8 mouse cellular contexts compared by ENCODE assay signal in the genomic region with DNA sequence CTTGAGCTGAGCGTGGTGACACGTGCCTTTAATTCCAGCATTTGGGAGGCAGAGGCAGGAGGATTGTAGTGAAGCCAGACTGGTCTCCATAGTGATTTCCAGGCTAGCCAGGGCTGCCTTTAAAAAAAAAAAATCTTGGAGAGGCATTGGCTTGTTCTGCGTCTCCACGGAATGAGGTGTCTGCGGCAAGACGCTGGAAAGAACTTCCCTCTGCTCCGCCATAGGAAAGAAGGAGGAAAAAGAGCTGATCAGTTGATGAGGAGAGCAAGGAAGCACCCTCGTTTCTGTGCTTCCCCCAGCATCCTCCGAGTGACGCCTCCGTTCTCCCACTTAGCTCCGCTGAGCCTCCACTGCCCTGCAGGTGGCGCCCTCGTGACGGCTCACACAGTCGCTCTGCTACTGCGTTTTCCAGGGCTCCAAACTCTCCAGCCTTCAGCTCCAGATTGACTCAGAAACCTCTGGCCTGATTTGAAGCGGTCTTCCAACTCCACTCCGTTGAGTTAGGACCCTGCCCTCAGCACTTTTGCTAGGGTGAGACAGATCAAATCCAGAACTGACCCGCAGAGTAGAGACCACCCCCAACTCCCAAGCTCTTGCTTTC. TPM values are rescaled to one million over a fixed set of nuclear protein-coding genes. Genes with fewer than 3 reads are reported as not detected.
DNase-seq lines count a peak whose midpoint lies in the region; ATAC-seq and TF ChIP-seq lines count a peak whose summit lies in the region.

No protein-coding gene starts in this region.

- H3K4me2 ChIP-seq in heart, embryonic 14.5 days (ENCODE audit: low read length), result peak overlapping the region; percentile 50
- no peak overlapping the region for H3K4me2 ChIP-seq in liver, embryonic 13.5 days
- H3K4me2 ChIP-seq in neural tube, embryonic 11.5 days (ENCODE audit: low read depth), result peak overlapping the region; percentile 29
- H3K4me2 ChIP-seq in stomach, embryonic 16.5 days (ENCODE audit: low read depth, low read length), result peak overlapping the region; percentile 38; the same call in 1 of the 2 replicates

- H3K9ac ChIP-seq in heart, embryonic 14.5 days (ENCODE audit: low read length), result no peak overlapping the region
- H3K9ac ChIP-seq in liver, embryonic 13.5 days, result no peak overlapping the region
- no peak overlapping the region for H3K9ac ChIP-seq in neural tube, embryonic 11.5 days (ENCODE audit: low read length)
- 0 out of 2 replicates have a peak overlapping the region, but pooled peaks have one; percentile 13 for H3K9ac ChIP-seq in stomach, embryonic 16.5 days (ENCODE audit: low read length)

- no peak for ATAC-seq in heart, embryonic 14.5 days (ENCODE audit: insufficient number of reproducible peaks, insufficient read depth, low FRiP score, low read depth)
- ATAC-seq in liver, embryonic 13.5 days (ENCODE audit: low read depth), result no peak
- ATAC-seq in neural tube, embryonic 11.5 days (ENCODE audit: insufficient read depth, low FRiP score, low TSS enrichment), result no peak
- peak; percentile 74; the same call in 1 of the 2 replicates for ATAC-seq in stomach, embryonic 16.5 days (ENCODE audit: insufficient read depth, low FRiP score)

- H3K9me3 ChIP-seq in heart, embryonic 14.5 days (ENCODE audit: control insufficient read depth, low read length), result no peaks in the 10 kb centered on the region
- no peaks in the 10 kb centered on the region for H3K9me3 ChIP-seq in liver, embryonic 13.5 days (replicated peaks)
- no peaks in the 10 kb centered on the region for H3K9me3 ChIP-seq in neural tube, embryonic 11.5 days (ENCODE audit: control insufficient read depth, low read length)
- H3K9me3 ChIP-seq in stomach, embryonic 16.5 days (replicated peaks; ENCODE audit: control insufficient read depth, low read length), result no peaks in the 10 kb centered on the region

- DNase-seq in A20 (ENCODE audit: low read depth, low spot score), result peak; percentile 77
- DNase-seq in fibroblast of lung, adult 2 months (ENCODE audit: low read depth), result peak; percentile 49
- DNase-seq in kidney, postnatal 14 days, result peak; percentile 88
- DNase-seq in liver, embryonic 13.5 days, result peak; percentile 71
- DNase-seq in neural tube, embryonic 11.5 days (ENCODE audit: low spot score), result peak; percentile 90

- TF ChIP-seq CTCF in bone marrow macrophage, adult 2 months (IDR thresholded peaks at IDR 0.05; ENCODE audit: low read depth, low read length), result peak; percentile 82

- H3K27me3 ChIP-seq in heart, embryonic 14.5 days (ENCODE audit: control insufficient read depth, insufficient read depth, low read length), result no peaks in the 10 kb centered on the region; the same call in 1 of the 2 replicates
- no peaks in the 10 kb centered on the region for H3K27me3 ChIP-seq in liver, embryonic 13.5 days
- H3K27me3 ChIP-seq in neural tube, embryonic 11.5 days (ENCODE audit: control insufficient read depth, insufficient read depth, low read length), result no peaks in the 10 kb centered on the region
- H3K27me3 ChIP-seq in stomach, embryonic 16.5 days (ENCODE audit: control insufficient read depth, insufficient read depth, low read length), result no peaks in the 10 kb centered on the region

- H3K4me3 ChIP-seq in bone marrow macrophage, adult 2 months (ENCODE audit: insufficient read depth, low read length), result no peak overlapping the region
- H3K4me3 ChIP-seq in heart, embryonic 14.5 days (ENCODE audit: control insufficient read depth in 1 of 2, insufficient read depth in 1 of 2, low read depth in 1 of 2, low read length in 2 of 2), result no peak overlapping the region
- H3K4me3 ChIP-seq in liver, embryonic 13.5 days (replicated peaks), result no peak overlapping the region
- peak overlapping the region; percentile 13; the same call in 1 of the 2 replicates for H3K4me3 ChIP-seq in neural tube, embryonic 11.5 days (ENCODE audit: low read depth, low read length)
- no peak overlapping the region for H3K4me3 ChIP-seq in stomach, embryonic 16.5 days (replicated peaks; ENCODE audit: low read length)

- H3K27ac ChIP-seq in bone marrow macrophage, adult 2 months (ENCODE audit: insufficient read depth, low read depth, low read length), result no peak overlapping the region
- H3K27ac ChIP-seq in heart, embryonic 14.5 days (replicated peaks in 1 of 2; ENCODE audit: control insufficient read depth in 1 of 2, insufficient read depth in 1 of 2, low read depth in 2 of 2, low read length in 2 of 2), result no peak overlapping the region
- H3K27ac ChIP-seq in liver, embryonic 13.5 days, result no peak overlapping the region
- H3K27ac ChIP-seq in neural tube, embryonic 11.5 days (ENCODE audit: low read depth, low read length), result no peak overlapping the region
- H3K27ac ChIP-seq in stomach, embryonic 16.5 days (ENCODE audit: low read length), result no peak overlapping the region

- H3K36me3 ChIP-seq in heart, embryonic 14.5 days (ENCODE audit: control insufficient read depth, insufficient read depth, low read length), result no peaks in the 10 kb centered on the region
- no peaks in the 10 kb centered on the region for H3K36me3 ChIP-seq in liver, embryonic 13.5 days
- H3K36me3 ChIP-seq in neural tube, embryonic 11.5 days (ENCODE audit: control insufficient read depth, insufficient read depth, low read length), result no peaks in the 10 kb centered on the region
- H3K36me3 ChIP-seq in stomach, embryonic 16.5 days (ENCODE audit: control insufficient read depth, insufficient read depth, low read length), result no peaks in the 10 kb centered on the region

- 7% methylated on average over 20 of the region's 20 CpGs for WGBS in heart, embryonic 14.5 days
- WGBS in liver, embryonic 13.5 days (ENCODE audit: insufficient replicate concordance), result 5% methylated on average over 20 of the region's 20 CpGs
- WGBS in neural tube, embryonic 11.5 days, result 5% methylated on average over 20 of the region's 20 CpGs
- 7% methylated on average over 20 of the region's 20 CpGs for WGBS in stomach, embryonic 16.5 days

- no peaks in the 10 kb centered on the region for H3K4me1 ChIP-seq in bone marrow macrophage, adult 2 months (ENCODE audit: control insufficient read depth, insufficient read depth, low read length)
- H3K4me1 ChIP-seq in heart, embryonic 14.5 days (ENCODE audit: control insufficient read depth in 2 of 2, insufficient read depth in 2 of 2, low read length in 2 of 2), result no peaks in the 10 kb centered on the region
- H3K4me1 ChIP-seq in liver, embryonic 13.5 days (replicated peaks), result no peaks in the 10 kb centered on the region
- H3K4me1 ChIP-seq in neural tube, embryonic 11.5 days (ENCODE audit: control insufficient read depth, insufficient read depth, low read length), result no peaks in the 10 kb centered on the region
- peaks cover 2% of the 10 kb centered on the region; the same call in 1 of the 2 replicates for H3K4me1 ChIP-seq in stomach, embryonic 16.5 days (ENCODE audit: control insufficient read depth, insufficient read depth, low read length)

- no peak for TF ChIP-seq POLR2A in bone marrow macrophage, adult 2 months (IDR thresholded peaks at IDR 0.05; ENCODE audit: borderline replicate concordance, low read depth, low read length)

RNA-seq across cellular contexts. Expression of gene Paqr5, which starts 13.5 kb away (rescaled TPM):
- 0.36 TPM in 1 of 2 replicates, not detected in the other for polyA plus RNA-seq in bone marrow macrophage, adult 2 months (2012; ENCODE audit: insufficient read depth, insufficient read length, missing spikeins)
- polyA plus RNA-seq in heart, embryonic 14.5 days (2014; fragmentation: Nextera tagmentation; extraction: Ambion mirVana), result 0.38 and 0.44 TPM in 2 replicates
- 0.05 and 0.12 TPM in 2 replicates for polyA plus RNA-seq in liver, embryonic 13.5 days (2015; fragmentation: Nextera tagmentation; extraction: Ambion mirVana)
- 0.27 and 0.64 TPM in 2 replicates for polyA plus RNA-seq in neural tube, embryonic 11.5 days (2014; fragmentation: Nextera tagmentation; extraction: Ambion mirVana)
- polyA plus RNA-seq in stomach, embryonic 16.5 days (2015; fragmentation: Nextera tagmentation; extraction: Ambion mirVana), result 42.2 and 65.3 TPM in 2 replicates

Comparison
In these comparisons a context has a peak if more than half of its experiments do, and no peak if none do; other contexts are left out.
1. RNA of gene Paqr5, which starts 13.5 kb away (polyA plus RNA-seq): 42.2 to 65.3 TPM in stomach, embryonic 16.5 days; 0.38 to 0.44 TPM in heart, embryonic 14.5 days, 0.36 TPM in bone marrow macrophage, adult 2 months, 0.27 to 0.64 TPM in neural tube, embryonic 11.5 days and 0.05 to 0.12 TPM in liver, embryonic 13.5 days; every median in the first group is over 10 times any median in the second.
2. Peak in every context shown above with its lines, with median percentiles within 50 percentile points of each other: DNase-seq.